13 mouse cellular contexts compared by ENCODE assay signal in the genomic region with DNA sequence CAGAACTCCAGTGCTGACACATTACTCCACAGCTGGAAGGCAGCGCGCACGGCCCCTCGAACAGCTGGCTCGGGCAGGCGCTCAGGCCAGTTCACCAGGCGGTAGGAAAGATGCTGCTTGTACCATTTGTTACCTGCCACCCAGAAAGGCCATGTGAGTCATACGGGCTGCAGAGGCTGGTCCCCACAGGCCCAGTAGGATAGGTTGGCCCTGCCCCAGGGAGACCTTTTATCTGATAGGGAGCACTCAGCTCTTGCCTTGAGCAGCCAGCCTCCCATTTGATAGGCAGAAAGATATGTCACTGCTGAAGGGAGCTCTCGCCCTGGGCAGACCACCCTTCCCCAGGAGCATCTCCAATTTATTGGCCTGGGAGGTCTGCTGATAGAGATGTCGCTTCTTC. TPM values are rescaled to one million over a fixed set of nuclear protein-coding genes. Genes with fewer than 3 reads are reported as not detected.
DNase-seq lines count a peak whose midpoint lies in the region; ATAC-seq lines count a peak whose summit lies in the region.
"Had no signal": no experiment of that assay in that cellular context is flagged by ENCODE, and none has a peak within 500 bp of the region (broad histone marks: within the 10 kb centered on the region; RNA-seq: fewer than 3 reads in every experiment).

No protein-coding gene starts in this region.

- H3K4me2 ChIP-seq in kidney, embryonic 15.5 days, result no peak overlapping the region
- no peak overlapping the region for H3K4me2 ChIP-seq in kidney, embryonic 16.5 days (replicated peaks; ENCODE audit: low read depth, low read length)
- H3K4me2 ChIP-seq: intestine, embryonic 15.5 days had no signal

- intact Hi-C loops in heart, postnatal 14 days (cut with DNase I), result no loop called here

- H3K4me1 ChIP-seq in heart, embryonic 10.5 days, result peaks cover 65% of the 10 kb centered on the region
- H3K4me1 ChIP-seq in kidney, embryonic 15.5 days, result peaks cover 41% of the 10 kb centered on the region
- H3K4me1 ChIP-seq in kidney, embryonic 16.5 days (ENCODE audit: insufficient read depth, low read length), result peaks cover 34% of the 10 kb centered on the region

- no peaks in the 10 kb centered on the region for H3K9me3 ChIP-seq in heart, embryonic 10.5 days
- no peaks in the 10 kb centered on the region for H3K9me3 ChIP-seq in kidney, embryonic 15.5 days (replicated peaks)
- no peaks in the 10 kb centered on the region for H3K9me3 ChIP-seq in kidney, embryonic 16.5 days (ENCODE audit: low read length)
- H3K9me3 ChIP-seq: intestine, embryonic 15.5 days had no signal

- no peaks in the 10 kb centered on the region for H3K36me3 ChIP-seq in heart, embryonic 10.5 days
- no peaks in the 10 kb centered on the region for H3K36me3 ChIP-seq in kidney, embryonic 15.5 days
- no peaks in the 10 kb centered on the region for H3K36me3 ChIP-seq in kidney, embryonic 16.5 days (ENCODE audit: insufficient read depth, low read length)
- H3K36me3 ChIP-seq: intestine, embryonic 15.5 days had no signal

- WGBS in heart, embryonic 10.5 days, result 63% methylated on average over 10 of the region's 10 CpGs
- WGBS in kidney, embryonic 15.5 days, result 69% methylated on average over 10 of the region's 10 CpGs
- 70% methylated on average over 10 of the region's 10 CpGs for WGBS in kidney, embryonic 16.5 days

- H3K9ac ChIP-seq in kidney, embryonic 15.5 days, result no peak overlapping the region
- no peak overlapping the region; the same call in 1 of the 2 replicates for H3K9ac ChIP-seq in kidney, embryonic 16.5 days (replicated peaks; ENCODE audit: low read length)
- H3K9ac ChIP-seq: intestine, embryonic 15.5 days had no signal

- H3K27ac ChIP-seq in heart, embryonic 10.5 days, result peak overlapping the region; percentile 79; the same call in 1 of the 2 replicates
- H3K27ac ChIP-seq in kidney, embryonic 15.5 days, result peak overlapping the region; percentile 73; the same call in 1 of the 2 replicates
- no peak overlapping the region for H3K27ac ChIP-seq in kidney, embryonic 16.5 days (ENCODE audit: low read length)
- H3K27ac ChIP-seq: intestine, embryonic 15.5 days had no signal

- no peak overlapping the region for H3K4me3 ChIP-seq in heart, embryonic 10.5 days
- H3K4me3 ChIP-seq in kidney, embryonic 15.5 days (replicated peaks), result no peak overlapping the region
- H3K4me3 ChIP-seq in kidney, embryonic 16.5 days (ENCODE audit: low read length), result no peak overlapping the region
- H3K4me3 ChIP-seq: intestine, embryonic 15.5 days had no signal

- DNase-seq in heart, embryonic 10.5 days (ENCODE audit: low spot score), result no peak
- DNase-seq in heart, postnatal 14 days, result no peak
- peak; percentile 63 to 70 for DNase-seq in urinary bladder, postnatal 36 days (ENCODE audit: low spot score in 2 of 2)
- DNase-seq in urinary bladder, adult 2 months (ENCODE audit: low spot score), result no peak
- no peak for DNase-seq in layer of hippocampus, adult 11-12 months (ENCODE audit: low spot score)
- DNase-seq: cerebellum, adult 2 months; liver; thymus, postnatal 14 days had no signal

- ATAC-seq in kidney, embryonic 15.5 days (replicated peaks; ENCODE audit: low FRiP score), result no peak
- ATAC-seq in kidney, embryonic 16.5 days (ENCODE audit: low FRiP score, low TSS enrichment), result no peak
- ATAC-seq: intestine, embryonic 15.5 days; Patski had no signal

- H3K27me3 ChIP-seq in heart, embryonic 10.5 days (ENCODE audit: insufficient read depth, poor library complexity, severe bottlenecking), result peaks cover 44% of the 10 kb centered on the region
- H3K27me3 ChIP-seq in kidney, embryonic 15.5 days, result peaks cover 45% of the 10 kb centered on the region
- peaks cover 29% of the 10 kb centered on the region for H3K27me3 ChIP-seq in kidney, embryonic 16.5 days (ENCODE audit: insufficient read depth, low read length)

RNA-seq across cellular contexts. Expression of a gene that starts 10.1 kb away (rescaled TPM):
- 1.5 and 1.9 TPM in 2 replicates for polyA plus RNA-seq in heart, embryonic 10.5 days (2016; fragmentation: Nextera tagmentation; extraction: Ambion mirVana)
- total RNA-seq in heart, postnatal 14 days (2021), result not detected
- 0.35 TPM in 1 of 2 replicates, not detected in the other for polyA plus RNA-seq in kidney, embryonic 15.5 days (2015; fragmentation: Nextera tagmentation; extraction: Ambion mirVana)
- not detected in 2 replicates for polyA plus RNA-seq in kidney, embryonic 16.5 days (2015; fragmentation: Nextera tagmentation; extraction: Ambion mirVana)
- 0.56 and 0.61 TPM in 2 replicates for polyA plus RNA-seq in urinary bladder, adult 2 months (2012; rRNA removed)

RNA-seq across cellular contexts. Expression of a gene that starts 15.3 kb away (rescaled TPM):
- polyA plus RNA-seq in heart, embryonic 10.5 days (2016; fragmentation: Nextera tagmentation; extraction: Ambion mirVana), result 1.9 and 3.1 TPM in 2 replicates
- 1 to 10 TPM; 7.6 to 9.6 TPM for total RNA-seq in heart, postnatal 14 days (2021)
- polyA plus RNA-seq in kidney, embryonic 15.5 days (2015; fragmentation: Nextera tagmentation; extraction: Ambion mirVana), result 1.3 and 1.4 TPM in 2 replicates
- polyA plus RNA-seq in kidney, embryonic 16.5 days (2015; fragmentation: Nextera tagmentation; extraction: Ambion mirVana), result 1.7 and 1.8 TPM in 2 replicates
- polyA plus RNA-seq in urinary bladder, adult 2 months (2012; rRNA removed), result 12.7 and 16.8 TPM in 2 replicates
- total RNA-seq: monocyte, adult 5-6 weeks had no signal

RNA-seq across cellular contexts. Expression of a gene that starts 18.4 kb away (rescaled TPM):
- polyA plus RNA-seq in heart, embryonic 10.5 days (2016; fragmentation: Nextera tagmentation; extraction: Ambion mirVana), result 0.17 and 0.18 TPM in 2 replicates
- total RNA-seq in heart, postnatal 14 days (2021), result under 1 TPM in 1 of 2 experiments, not detected in 1; 0.24 TPM
- not detected in 2 replicates for polyA plus RNA-seq in kidney, embryonic 15.5 days (2015; fragmentation: Nextera tagmentation; extraction: Ambion mirVana)
- polyA plus RNA-seq in kidney, embryonic 16.5 days (2015; fragmentation: Nextera tagmentation; extraction: Ambion mirVana), result not detected in 2 replicates
- 0.14 and 0.19 TPM in 2 replicates for polyA plus RNA-seq in urinary bladder, adult 2 months (2012; rRNA removed)
- total RNA-seq: monocyte, adult 5-6 weeks had no signal
- polyA plus RNA-seq: Patski had no signal

RNA-seq across cellular contexts. Expression of a gene that starts 25.3 kb away (rescaled TPM):
- 8.0 and 8.6 TPM in 2 replicates for polyA plus RNA-seq in heart, embryonic 10.5 days (2016; fragmentation: Nextera tagmentation; extraction: Ambion mirVana)
- 10 to 100 TPM; 37.8 to 38.5 TPM for total RNA-seq in heart, postnatal 14 days (2021)
- 13.6 and 17.1 TPM in 2 replicates for polyA plus RNA-seq in kidney, embryonic 15.5 days (2015; fragmentation: Nextera tagmentation; extraction: Ambion mirVana)
- polyA plus RNA-seq in kidney, embryonic 16.5 days (2015; fragmentation: Nextera tagmentation; extraction: Ambion mirVana), result 8.3 and 14.6 TPM in 2 replicates
- 39.1 and 55.5 TPM in 2 replicates for polyA plus RNA-seq in urinary bladder, adult 2 months (2012; rRNA removed)

RNA-seq across cellular contexts. Expression of a gene that starts 38.7 kb away (rescaled TPM):
- polyA plus RNA-seq in heart, embryonic 10.5 days (2016; fragmentation: Nextera tagmentation; extraction: Ambion mirVana), result 8.1 and 11.4 TPM in 2 replicates
- 10 to 100 TPM; 30.4 to 31.9 TPM for total RNA-seq in heart, postnatal 14 days (2021)
- polyA plus RNA-seq in kidney, embryonic 15.5 days (2015; fragmentation: Nextera tagmentation; extraction: Ambion mirVana), result 1.0 and 1.6 TPM in 2 replicates
- polyA plus RNA-seq in kidney, embryonic 16.5 days (2015; fragmentation: Nextera tagmentation; extraction: Ambion mirVana), result 0.39 and 0.57 TPM in 2 replicates
- 0.25 and 0.59 TPM in 2 replicates for polyA plus RNA-seq in urinary bladder, adult 2 months (2012; rRNA removed)
- total RNA-seq: monocyte, adult 5-6 weeks had no signal

Comparison
In these comparisons a context has a peak if more than half of its experiments do, and no peak if none do; other contexts are left out.
1. DNase-seq: peak in urinary bladder, postnatal 36 days (2 of 2); none in heart, embryonic 10.5 days (single experiment), heart, postnatal 14 days (0 of 2), urinary bladder, adult 2 months (single experiment) and layer of hippocampus, adult 11-12 months (single experiment).